Mouse (Mus musculus): ENCODE results near the gene Atg4a.

DNA sequence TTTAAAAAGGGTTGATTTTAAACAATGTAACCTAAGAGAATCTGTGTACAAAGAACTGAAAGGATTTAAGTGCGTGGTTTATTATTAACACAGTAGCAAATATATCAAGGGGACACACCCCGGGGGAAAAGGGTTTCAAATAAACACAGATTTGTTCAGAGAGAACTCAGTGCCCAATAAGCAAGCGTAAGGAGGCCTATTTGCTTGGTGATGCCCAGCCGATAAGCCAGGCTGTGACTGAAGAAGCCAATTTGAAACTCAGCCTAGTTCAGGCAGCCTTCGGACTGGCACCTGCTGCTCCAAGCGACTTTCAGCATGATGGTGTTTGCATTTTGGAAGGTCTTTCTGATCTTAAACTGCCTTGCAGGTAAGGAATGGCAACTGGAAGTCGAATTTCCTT lies 49.3 kb upstream of the Atg4a start, which contains the start of gene Vsig1:
- TF ChIP-seq CTCF (IDR thresholded peaks at IDR 0.05; ENCODE audit: low read depth) (no peak), EP300 (optimal IDR thresholded peaks at IDR 0.05) (no peak)

Data from stomach, postnatal 0 days (tissue).